Mouse (Mus musculus) cerebellum, adult 2 months (tissue): ENCODE measurements around the gene Cdkn2aipnl. TPM values are rescaled to one million over a fixed set of nuclear protein-coding genes. Genes with fewer than 3 reads are reported as not detected.
A peak's percentile ranks its signal among the peaks of the same experiment; 100 is the strongest.

ENCODE experiments used
- DNase-seq, 2 experiments: peaks; one replicate each; pipeline ENCODE4 v3.0.0; 2021
- H3K27ac ChIP-seq: fragments of 200-500 bp; 2 replicates; pipeline ENCODE4 v1.5.1; 2012; ENCODE audit warnings: low read length, control low read depth, inconsistent platforms; ENCODE audit not compliant: insufficient read depth
- H3K27me3 ChIP-seq: fragments of 200-500 bp; 2 replicates; pipeline ENCODE4 v1.6.1; 2012; ENCODE audit warnings: inconsistent platforms, mild to moderate bottlenecking, low read length, moderate library complexity; ENCODE audit not compliant: control insufficient read depth, insufficient read depth
- H3K4me1 ChIP-seq: fragments of 200-500 bp; 2 replicates; pipeline ENCODE4 v1.6.1; 2011; ENCODE audit warnings: low read length; ENCODE audit not compliant: control insufficient read depth, insufficient read depth
- H3K4me3 ChIP-seq: fragments of 200-500 bp; replicated peaks from 2 replicates; pipeline ENCODE3; 2011; ENCODE audit warnings: mild to moderate bottlenecking, low read depth, low read length, control low read depth; ENCODE audit not compliant: insufficient read depth
- CTCF ChIP-seq: fragments of 200-500 bp; IDR thresholded peaks from 2 replicates; pipeline ENCODE4 v1.5.1; 2011; ENCODE audit warnings: low read depth, mild to moderate bottlenecking, control low read depth, low read length, moderate library complexity, borderline replicate concordance; ENCODE audit not compliant: insufficient read depth
- POLR2A ChIP-seq: fragments of 200-500 bp; IDR thresholded peaks from 2 replicates; pipeline ENCODE4 v1.6.1; 2011; ENCODE audit warnings: low read length, control low read depth, borderline replicate concordance; ENCODE audit not compliant: insufficient read depth
- WGBS: fragments of 180-500 bp; shearing (Covaris S2); methylation state at CpG from one replicate; pipeline ENCODE4 v1.1.7; 2018; 5-methylcytosine and 5-hydroxymethylcytosine counted together
- polyA plus RNA-seq: library from polyadenylated mRNA; depleted of rRNA; stranded (reverse); fragments of >200 nt; gene quantifications from 2 replicates; pipeline ENCODE4 v1.2.3, GENCODE M21; 2012; rRNA removed

Gene Cdkn2aipnl
- polyA plus RNA-seq, result 41.0 and 41.8 TPM in 2 replicates

- Histone ChIP-seq H3K27me3 (no peaks in the 10 kb centered on the region), H3K4me3 (peak within 1 kb of the TSS; percentile 68), H3K27ac (no peak within 1 kb of the TSS), H3K4me1 (0 out of 2 replicates have a peak, but pooled peaks cover 2% of the 10 kb centered on the region)
- DNase-seq, result peak; percentile 95 to 98
- TF ChIP-seq CTCF (peak; percentile 87), POLR2A (peak; percentile 57; the same call in 1 of the 2 replicates)
- under 1% methylated on average over 63 of the region's 63 CpGs for WGBS
Observed at GRCm38 (mm10) chr11:51967443-51968401, at the start of gene Cdkn2aipnl. Gene Cdkn2aipnl, plus strand, starts transcription at chr11:51967661.

- H3K4me1 ChIP-seq, result peaks cover 6% of the 10 kb centered on the region; the same call in 1 of the 2 replicates
- H3K27me3 ChIP-seq, result no peaks in the 10 kb centered on the region
- TF ChIP-seq POLR2A (no peak), CTCF (no peak)
- 69% methylated on average over 2 of the region's 2 CpGs for WGBS
- no peak overlapping the region for H3K4me3 ChIP-seq
- H3K27ac ChIP-seq, result no peak overlapping the region
- DNase-seq, result no peak
Observed at GRCm38 (mm10) chr11:51917951-51918350, 49.5 kb upstream of the Cdkn2aipnl start.

GRCm38 (mm10) chr11:51918576-51918975 is 48.9 kb upstream of the Cdkn2aipnl start:
- 94% methylated on average over 2 of the region's 2 CpGs for WGBS
- no peak overlapping the region for H3K27ac ChIP-seq
- DNase-seq, result no peak
- peaks cover 6% of the 10 kb centered on the region; the same call in 1 of the 2 replicates for H3K4me1 ChIP-seq
- no peak overlapping the region for H3K4me3 ChIP-seq
- TF ChIP-seq POLR2A, result no peak
- no peak for TF ChIP-seq CTCF
- H3K27me3 ChIP-seq, result no peaks in the 10 kb centered on the region

GRCm38 (mm10) chr11:51921355-51922125 is 45.9 kb upstream of the Cdkn2aipnl start:
- DNase-seq, result no peak
- Histone ChIP-seq H3K4me1 (no peaks in the 10 kb centered on the region), H3K27me3 (no peaks in the 10 kb centered on the region), H3K27ac (no peak overlapping the region), H3K4me3 (no peak overlapping the region)
- TF ChIP-seq POLR2A (no peak), CTCF (no peak)
- 63% methylated on average over 8 of the region's 8 CpGs for WGBS

- Histone ChIP-seq H3K4me3 (no peak overlapping the region), H3K4me1 (no peaks in the 10 kb centered on the region), H3K27ac (no peak overlapping the region), H3K27me3 (no peaks in the 10 kb centered on the region)
- WGBS, result 43% methylated on average over 3 of the region's 3 CpGs
- DNase-seq, result no peak
- TF ChIP-seq POLR2A (no peak), CTCF (no peak)
Observed at GRCm38 (mm10) chr11:51922421-51922841, 45.0 kb upstream of the Cdkn2aipnl start.

GRCm38 (mm10) chr11:51925595-51925994 is 41.9 kb upstream of the Cdkn2aipnl start:
- no peak overlapping the region for H3K4me3 ChIP-seq
- TF ChIP-seq POLR2A (no peak), CTCF (no peak)
- no peak for DNase-seq
- no peaks in the 10 kb centered on the region for H3K4me1 ChIP-seq
- H3K27ac ChIP-seq, result no peak overlapping the region
- 74% methylated on average over 6 of the region's 6 CpGs for WGBS
- H3K27me3 ChIP-seq, result no peaks in the 10 kb centered on the region

GRCm38 (mm10) chr11:51926385-51926784 is 41.1 kb upstream of the Cdkn2aipnl start:
- no peak for TF ChIP-seq CTCF
- no peak for TF ChIP-seq POLR2A
- 84% methylated on average over 1 of the region's 1 CpGs for WGBS
- Histone ChIP-seq H3K27ac (no peak overlapping the region), H3K4me3 (no peak overlapping the region), H3K27me3 (no peaks in the 10 kb centered on the region), H3K4me1 (no peaks in the 10 kb centered on the region)
- no peak for DNase-seq
